Mouse (Mus musculus) liver, embryonic 15.5 days (tissue): ENCODE results near the gene Arsb. TPM values are rescaled to one million over a fixed set of nuclear protein-coding genes. Genes with fewer than 3 reads are reported as not detected.

Source experiments
- ATAC-seq: fragments of 200-750 bp; cut with Nextera tagmentation; 2 replicates; pipeline ENCODE4 v1.8.0; 2017; ENCODE audit warnings: moderate number of reproducible peaks, mild to moderate bottlenecking, moderate library complexity; ENCODE audit not compliant: insufficient read depth
- H3K27ac ChIP-seq: fragments of 300-500 bp; sonication (generic); replicated peaks from 2 replicates; pipeline ENCODE4 v1.5.1; 2015; ENCODE audit warnings: mild to moderate bottlenecking, inconsistent platforms
- H3K27me3 ChIP-seq: fragments of 300-500 bp; sonication (generic); 2 replicates; pipeline ENCODE4 v1.6.1; 2015; ENCODE audit warnings: mild to moderate bottlenecking, inconsistent platforms
- H3K36me3 ChIP-seq: fragments of 300-500 bp; sonication (generic); replicated peaks from 2 replicates; pipeline ENCODE4 v1.6.1; 2015; ENCODE audit warnings: moderate library complexity, mild to moderate bottlenecking, inconsistent platforms
- H3K4me1 ChIP-seq: fragments of 300-500 bp; sonication (generic); replicated peaks from 2 replicates; pipeline ENCODE4 v1.6.1; 2015; ENCODE audit warnings: inconsistent platforms
- H3K4me2 ChIP-seq: fragments of 300-500 bp; sonication (generic); 2 replicates; pipeline ENCODE4 v1.6.1; 2015; ENCODE audit warnings: moderate library complexity, mild to moderate bottlenecking, inconsistent platforms
- H3K4me3 ChIP-seq: fragments of 300-500 bp; sonication (generic); replicated peaks from 2 replicates; pipeline ENCODE4 v1.5.1; 2015; ENCODE audit warnings: mild to moderate bottlenecking, inconsistent platforms
- H3K9ac ChIP-seq: fragments of 300-500 bp; sonication (generic); 2 replicates; pipeline ENCODE4 v1.6.1; 2015; ENCODE audit warnings: moderate library complexity, mild to moderate bottlenecking, inconsistent platforms
- H3K9me3 ChIP-seq: fragments of 300-500 bp; sonication (generic); replicated peaks from 2 replicates; pipeline ENCODE4 v1.6.1; 2016; ENCODE audit warnings: inconsistent platforms
- WGBS: fragments of 180-500 bp; shearing (Covaris S2); methylation state at CpG from one replicate; pipeline ENCODE4 v1.1.7; 2015; ENCODE audit warnings: mixed read lengths; ENCODE audit not compliant: insufficient replicate concordance; 5-methylcytosine and 5-hydroxymethylcytosine counted together
- microRNA-seq: library from miRNA; unstranded; fragments of <30 nt; microRNA quantifications from one replicate; pipeline ENCODE4, GENCODE M21; 2016
- polyA plus RNA-seq: library from polyadenylated mRNA; unstranded; fragments of >200 nt; fragmentation: Nextera tagmentation; extraction: Ambion mirVana; gene quantifications from 2 replicates; pipeline ENCODE4 v1.2.1, GENCODE M21; 2015

Gene Arsb
- polyA plus RNA-seq, 1 experiment from 2014 or later, result 4.1 TPM

DNA sequence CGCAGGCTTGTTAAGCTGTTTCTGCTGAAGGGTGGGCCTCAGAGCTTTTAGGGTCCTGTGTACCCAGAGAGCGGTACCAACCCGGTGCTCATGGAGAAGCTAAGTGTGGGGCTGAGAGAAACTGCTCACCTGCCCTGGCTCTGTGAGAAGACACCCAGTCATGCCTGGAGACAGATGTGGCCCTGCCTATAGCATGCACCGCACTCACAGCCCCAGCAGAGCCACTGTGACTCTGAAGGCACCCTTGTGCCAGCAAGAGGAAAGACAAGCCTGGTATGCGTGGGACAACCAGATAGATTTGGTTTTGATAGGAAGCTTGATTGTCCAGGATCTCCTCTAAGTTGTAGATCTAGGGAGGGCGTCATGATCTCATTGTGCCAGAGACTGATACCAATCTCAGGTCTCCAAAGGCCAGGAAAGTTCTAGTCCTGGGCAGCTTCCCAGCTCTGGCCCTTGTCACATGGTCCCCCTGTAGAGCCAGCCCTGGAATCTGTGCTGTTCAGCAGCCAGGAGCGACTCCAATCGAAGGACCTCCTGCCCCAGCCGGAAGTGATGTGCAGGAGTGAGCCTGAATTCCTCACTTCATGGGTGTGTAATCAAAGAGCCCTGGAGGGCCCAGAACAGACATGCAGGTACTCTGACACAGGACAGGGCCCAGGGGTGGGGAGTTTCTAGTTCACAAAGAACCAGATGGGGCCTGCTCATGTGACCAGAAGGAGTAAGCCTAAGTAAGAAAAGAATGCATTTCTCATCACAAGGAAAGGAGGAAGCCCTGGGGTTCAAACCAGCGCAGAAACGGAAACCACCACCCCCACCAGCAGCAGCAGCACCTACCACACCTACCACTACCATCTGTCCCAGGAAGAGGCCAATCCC is 218.5 kb downstream of the Arsb start:
- Histone ChIP-seq H3K27ac (peak overlapping the region; percentile 51; the same call in 1 of the 2 replicates), H3K4me2 (no peak overlapping the region), H3K4me3 (no peak overlapping the region), H3K4me1 (0 out of 2 replicates have a peak, but pooled peaks cover 9% of the 10 kb centered on the region), H3K36me3 (no peaks in the 10 kb centered on the region), H3K9ac (no peak overlapping the region), H3K27me3 (no peaks in the 10 kb centered on the region), H3K9me3 (no peaks in the 10 kb centered on the region)
- WGBS, result 32% methylated on average over 11 of the region's 11 CpGs
- ATAC-seq, result 0 out of 2 replicates have a peak, but pooled peaks have one; percentile 18

DNA sequence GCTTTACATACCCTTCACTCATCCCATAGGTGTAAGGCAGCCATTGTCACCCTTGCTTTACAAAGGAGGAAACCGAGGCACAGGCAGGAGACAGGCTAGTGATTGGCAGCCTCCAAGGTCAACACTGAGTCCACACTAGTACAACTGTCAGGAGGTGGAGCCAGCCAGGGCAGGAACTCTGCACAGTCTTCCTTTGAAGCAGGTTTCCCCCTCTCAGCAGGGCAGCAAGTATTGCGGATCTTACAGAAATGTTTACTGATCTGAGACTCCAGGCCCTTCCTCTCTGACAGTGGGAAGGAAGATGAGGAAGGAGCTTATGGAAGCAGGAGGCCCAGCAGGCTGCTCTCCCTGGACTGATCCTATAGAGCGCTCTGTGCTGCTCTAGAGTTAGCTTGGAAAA is 219.4 kb downstream of the Arsb start:
- WGBS, result 43% methylated on average over 3 of the region's 3 CpGs
- Histone ChIP-seq H3K27me3 (no peaks in the 10 kb centered on the region), H3K4me2 (no peak overlapping the region; the same call in 1 of the 2 replicates), H3K4me1 (0 out of 2 replicates have a peak, but pooled peaks cover 9% of the 10 kb centered on the region), H3K9ac (no peak overlapping the region), H3K27ac (0 out of 2 replicates have a peak overlapping the region, but pooled peaks have one; percentile 9), H3K4me3 (no peak overlapping the region), H3K36me3 (no peaks in the 10 kb centered on the region), H3K9me3 (no peaks in the 10 kb centered on the region)
- no peak; the same call in 1 of the 2 replicates for ATAC-seq

DNA sequence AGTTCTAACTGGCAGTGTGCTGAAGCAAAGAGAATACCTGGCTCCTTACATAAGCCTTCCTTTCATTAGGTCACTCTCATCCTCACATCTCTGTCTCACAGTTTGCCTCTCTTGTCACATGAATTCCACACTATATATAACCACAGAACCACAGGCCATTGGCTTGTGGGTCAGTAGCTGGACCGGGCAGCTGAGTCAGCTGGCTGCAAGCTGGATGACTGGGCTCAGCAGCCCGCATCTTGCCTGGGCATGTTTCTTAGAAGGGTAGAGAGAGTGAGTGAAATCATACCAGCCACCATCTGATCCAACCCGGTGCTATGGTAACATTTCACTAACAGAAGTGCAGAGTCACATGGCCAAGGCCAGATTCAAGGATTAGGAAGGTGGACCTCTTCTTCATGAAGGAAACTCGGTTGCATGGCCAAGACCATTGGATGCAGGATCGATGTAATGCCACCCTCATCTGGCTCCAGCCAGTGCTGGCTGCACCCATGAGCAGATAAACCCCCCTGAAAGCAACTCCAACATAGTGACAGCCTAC is 221.0 kb downstream of the Arsb start:
- Histone ChIP-seq H3K9me3 (no peaks in the 10 kb centered on the region), H3K4me3 (no peak overlapping the region), H3K4me2 (no peak overlapping the region), H3K4me1 (0 out of 2 replicates have a peak, but pooled peaks cover 9% of the 10 kb centered on the region), H3K27me3 (no peaks in the 10 kb centered on the region), H3K9ac (no peak overlapping the region), H3K36me3 (no peaks in the 10 kb centered on the region), H3K27ac (no peak overlapping the region)
- WGBS, result 58% methylated on average over 5 of the region's 5 CpGs
- ATAC-seq, result no peak

Small RNAs within 50 kb of the gene (microRNA-seq; reads per million reads assigned to microRNA genes)
- gene Gm25534 (not detected), gene Mir5624 (not detected)

Other genes starting within 250 kb of the Arsb start
- gene Bhmt, start 133.7 kb upstream of the Arsb start, polyA plus RNA-seq, result 132 and 139 TPM in 2 replicates
- gene Bhmt2, start 97.3 kb upstream of the Arsb start, polyA plus RNA-seq, result 35.7 and 40.9 TPM in 2 replicates
- 17.2 and 19.8 TPM in 2 replicates for gene Dmgdh, start 97.2 kb upstream of the Arsb start, polyA plus RNA-seq